Mouse (Mus musculus) 416B (cell line): Measurements from ENCODE around the gene Cacnb4.

Experiments
- DNase-seq: peaks from one replicate; pipeline ENCODE4 v3.0.0; 2011; ENCODE audit warnings: low read depth

The Cacnb4 gene

GRCm38 (mm10) chr2:52521012-52521411, 155.6 kb downstream of the Cacnb4 start:
- DNase-seq = no peak

- no peak for DNase-seq
These were observed 157.9 kb downstream of the Cacnb4 start for GRCm38 (mm10) chr2:52518740-52519139.

DNA sequence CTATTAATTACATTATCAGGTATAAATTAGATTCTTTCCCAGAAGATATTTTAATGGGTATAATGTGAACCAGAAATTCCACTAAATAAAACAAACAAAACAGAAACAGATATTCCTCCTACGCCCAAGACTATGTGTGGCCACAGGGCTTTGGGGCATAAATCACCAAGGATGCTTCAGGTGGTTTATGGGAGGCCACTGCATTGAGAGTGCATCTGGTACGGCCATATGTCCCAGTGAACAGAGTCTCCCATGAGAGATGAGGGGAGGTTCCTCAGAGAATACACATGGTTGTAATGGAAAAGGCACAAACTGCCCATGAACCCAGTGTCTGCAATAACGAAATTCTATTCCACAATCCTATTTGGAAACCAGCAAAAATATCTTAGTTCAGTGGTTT, 160.1 kb downstream of the Cacnb4 start:
- no peak for DNase-seq

DNA sequence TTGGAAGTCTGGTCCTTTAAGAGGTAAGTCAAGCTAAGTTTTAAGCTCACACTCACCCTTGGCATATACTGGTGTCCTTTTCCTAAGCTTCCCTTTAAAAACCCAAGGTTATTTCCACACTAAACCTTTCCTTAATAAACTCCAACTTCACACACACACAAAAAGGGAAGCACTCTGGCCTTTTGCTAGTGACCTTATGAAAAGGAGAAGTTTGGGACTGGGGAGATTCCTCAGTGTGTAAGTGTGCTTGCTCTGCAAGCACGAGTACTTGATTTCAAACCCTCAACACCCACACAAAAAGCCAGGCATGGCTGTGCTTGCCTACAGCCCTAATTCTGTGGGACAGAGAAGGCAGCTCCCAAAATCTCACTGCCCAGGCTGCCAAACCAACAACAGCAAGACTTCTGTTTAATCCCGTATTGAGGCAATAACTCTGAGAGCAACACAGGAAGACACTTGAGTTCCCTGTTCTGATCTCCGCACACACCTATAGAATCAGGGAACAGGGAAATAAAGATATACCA, 163.7 kb downstream of the Cacnb4 start:
- no peak for DNase-seq

DNA sequence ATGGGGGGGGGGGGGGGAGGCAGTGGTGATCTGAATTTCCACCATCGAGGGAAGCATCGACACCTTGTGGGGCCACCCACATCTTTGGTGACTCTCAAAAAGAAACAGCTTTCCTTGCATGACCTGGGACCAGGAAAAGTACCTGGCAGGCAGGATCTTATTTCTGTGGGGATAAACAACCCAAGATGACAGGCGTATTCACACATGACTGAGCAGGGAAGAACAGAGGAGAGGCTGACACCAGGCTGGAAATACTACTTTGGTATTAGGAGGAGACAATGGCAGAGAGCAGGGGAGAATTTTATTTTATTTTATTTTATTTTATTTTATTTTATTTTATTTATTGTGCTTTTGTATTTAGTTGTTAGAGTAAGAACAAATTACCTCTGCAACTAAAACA, 164.4 kb downstream of the Cacnb4 start:
- no peak for DNase-seq

GRCm38 (mm10) chr2:52511799-52512198, 164.8 kb downstream of the Cacnb4 start:
- DNase-seq = no peak

GRCm38 (mm10) chr2:52509779-52510500, 166.7 kb downstream of the Cacnb4 start:
- DNase-seq = no peak

DNA sequence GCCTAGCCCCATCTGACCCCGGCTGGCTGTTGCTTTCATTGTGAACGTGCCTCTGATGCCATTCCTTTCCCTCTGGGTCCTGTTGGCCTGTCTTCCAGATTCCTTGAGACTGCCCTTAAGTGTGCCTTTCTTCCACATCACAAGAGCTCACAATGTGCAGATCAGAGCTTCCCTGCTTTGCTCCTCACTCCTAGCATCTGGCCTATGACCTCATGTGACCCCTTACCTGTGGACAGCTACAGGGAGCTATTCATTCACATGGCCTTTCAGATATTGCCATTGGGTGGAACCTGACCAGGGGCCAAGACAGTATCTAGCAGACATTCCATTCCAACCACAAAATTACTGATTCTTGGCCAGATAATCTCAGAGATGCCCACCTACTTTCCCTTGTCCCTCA, 171.5 kb downstream of the Cacnb4 start:
- no peak for DNase-seq

DNA sequence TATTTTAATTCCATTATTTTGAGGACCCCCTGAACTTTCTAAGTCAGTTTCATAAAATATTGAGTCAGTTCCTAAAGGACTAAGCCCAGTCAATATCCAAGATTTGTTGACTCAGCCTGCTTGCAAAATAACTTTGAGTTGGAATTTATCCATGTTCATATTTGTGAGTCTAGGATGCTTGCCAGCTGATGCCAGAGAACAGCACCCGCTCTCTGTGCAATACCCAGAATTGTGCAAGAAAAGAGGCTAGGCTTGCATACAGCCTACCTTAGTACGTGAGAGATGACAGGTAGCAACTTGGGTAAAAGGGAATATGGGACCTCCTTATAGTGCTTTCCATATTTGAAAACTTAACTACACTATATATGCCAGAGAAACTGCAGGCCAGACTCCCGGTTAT, 171.9 kb downstream of the Cacnb4 start:
- DNase-seq = no peak

DNA sequence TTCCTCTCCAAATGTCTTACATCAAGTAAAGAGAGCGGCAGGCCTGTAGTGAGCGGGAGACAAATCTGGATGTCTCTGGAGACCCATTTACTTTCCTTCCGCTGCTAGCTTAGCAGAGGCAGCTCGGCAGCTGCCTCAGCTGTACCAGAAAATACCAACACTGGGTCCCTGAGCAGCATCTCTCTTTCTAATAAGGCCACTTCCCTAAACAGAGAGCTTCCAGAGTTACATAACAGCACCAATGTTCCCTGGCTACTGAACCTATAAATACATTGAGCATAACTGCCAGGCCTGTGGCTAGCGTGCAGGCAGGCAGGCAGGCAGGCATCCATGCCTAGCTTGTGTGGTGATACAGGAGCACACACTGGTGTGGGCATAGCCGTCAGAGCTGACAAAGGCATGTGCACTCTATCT, 176.8 kb downstream of the Cacnb4 start:
- no peak for DNase-seq

GRCm38 (mm10) chr2:52499101-52499537, 177.5 kb downstream of the Cacnb4 start:
- DNase-seq = no peak

DNA sequence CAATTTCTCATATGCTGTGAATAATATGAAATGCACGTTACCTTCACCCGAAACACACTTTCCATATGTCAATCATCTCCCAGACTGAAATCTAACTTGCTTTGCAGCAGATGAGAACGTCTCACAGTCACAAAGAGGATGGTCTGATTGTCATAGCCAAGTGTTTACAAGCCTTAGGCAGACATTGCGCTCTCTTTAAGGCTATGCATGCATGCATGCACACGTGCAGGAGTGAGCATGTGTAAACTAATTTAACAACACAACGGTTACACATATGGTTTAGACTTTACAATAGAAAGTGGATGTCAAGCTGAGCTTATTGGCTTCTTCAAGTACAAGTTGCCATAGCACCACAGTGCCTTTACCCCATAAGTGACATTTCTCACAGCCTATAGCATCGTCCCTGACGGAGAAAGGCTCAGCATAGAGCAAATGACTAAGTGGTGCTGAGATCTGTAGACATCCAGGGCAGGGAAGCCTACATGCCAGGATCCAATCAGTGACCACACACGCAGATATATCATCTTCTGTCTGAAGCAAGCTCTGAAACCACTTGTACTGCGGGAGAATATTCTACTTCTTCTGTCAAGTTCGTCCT, 181.4 kb downstream of the Cacnb4 start:
- no peak for DNase-seq

DNA sequence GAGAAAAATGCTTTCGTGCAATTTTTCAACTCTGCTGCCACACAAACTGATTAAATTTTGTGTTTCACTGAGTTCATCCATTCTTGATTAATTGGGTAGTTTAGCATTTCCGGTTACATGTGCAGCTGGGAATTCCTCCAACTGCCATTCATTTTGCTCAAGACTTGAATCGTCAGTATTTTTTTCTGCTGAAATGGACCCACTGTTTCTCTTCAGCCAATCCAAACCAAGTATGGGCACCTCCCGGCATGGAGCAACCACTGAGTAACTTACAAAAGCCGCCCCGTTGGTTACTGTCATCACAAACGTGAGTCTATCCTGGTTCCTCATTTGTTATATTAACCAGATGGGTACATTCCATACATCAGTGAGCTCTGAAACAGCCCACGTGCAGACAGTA, 182.4 kb downstream of the Cacnb4 start:
- DNase-seq = no peak

DNA sequence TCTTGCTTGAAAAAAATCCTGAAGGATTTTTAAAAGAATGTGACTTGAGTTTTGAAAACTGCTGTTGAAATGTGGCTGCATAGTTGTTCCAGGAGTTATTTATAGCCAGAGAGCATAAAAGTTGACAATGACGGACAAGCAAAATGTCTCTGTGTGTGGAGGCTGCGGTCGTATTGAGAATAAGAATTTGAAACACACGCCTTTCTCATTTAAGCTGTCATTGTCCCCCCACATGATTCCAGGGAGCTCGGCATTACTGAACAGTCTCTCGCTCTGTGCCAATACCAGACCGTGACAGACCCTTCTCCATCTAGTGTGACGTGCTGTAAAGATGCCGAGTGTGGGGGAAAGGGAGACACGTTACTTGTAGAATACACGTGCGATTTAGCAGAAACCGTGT, 183.8 kb downstream of the Cacnb4 start:
- DNase-seq = no peak

GRCm38 (mm10) chr2:52489840-52490239, 186.8 kb downstream of the Cacnb4 start:
- no peak for DNase-seq

- no peak for DNase-seq
These were observed 193.1 kb downstream of the Cacnb4 start for GRCm38 (mm10) chr2:52483496-52483895.

DNA sequence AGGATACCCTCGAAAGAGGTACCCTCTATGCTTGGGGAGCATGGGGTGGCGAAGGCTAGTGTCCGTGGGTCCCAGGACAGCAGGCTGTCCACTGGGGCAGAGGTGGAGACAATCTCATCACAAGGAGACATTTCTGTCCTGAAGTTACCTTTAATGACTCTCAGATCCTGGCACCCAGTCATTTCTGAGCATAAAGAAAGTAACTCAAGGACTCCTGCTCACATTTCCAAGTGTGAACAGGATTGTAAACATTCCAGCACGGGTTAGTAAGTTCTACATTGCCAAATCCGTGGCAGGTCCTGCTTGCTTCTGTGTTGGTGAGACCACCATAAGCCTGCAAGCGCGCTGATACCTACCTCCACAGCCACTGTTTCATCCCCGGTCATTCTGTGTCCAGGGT, 196.2 kb downstream of the Cacnb4 start:
- DNase-seq = no peak

DNA sequence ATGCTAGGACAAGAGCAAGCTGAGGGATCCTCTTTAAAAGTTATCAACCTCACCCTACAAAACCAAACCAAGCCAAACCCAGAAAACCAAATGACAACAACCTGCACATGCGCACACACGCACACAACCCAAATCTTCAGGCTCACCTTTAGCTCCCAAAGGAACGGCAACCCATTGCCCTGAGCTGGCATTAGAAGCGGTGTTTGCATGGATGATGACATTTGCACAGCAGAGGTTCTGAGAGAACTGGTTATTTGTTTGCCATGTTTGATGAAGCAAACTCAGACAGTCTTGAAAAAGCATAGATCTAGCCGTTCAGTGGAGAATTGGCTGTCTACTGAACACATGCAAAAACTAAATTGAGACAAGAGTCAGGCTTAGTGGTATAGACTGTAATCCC, 198.1 kb downstream of the Cacnb4 start:
- DNase-seq = no peak

GRCm38 (mm10) chr2:52477550-52477907, 199.1 kb downstream of the Cacnb4 start:
- no peak for DNase-seq

DNA sequence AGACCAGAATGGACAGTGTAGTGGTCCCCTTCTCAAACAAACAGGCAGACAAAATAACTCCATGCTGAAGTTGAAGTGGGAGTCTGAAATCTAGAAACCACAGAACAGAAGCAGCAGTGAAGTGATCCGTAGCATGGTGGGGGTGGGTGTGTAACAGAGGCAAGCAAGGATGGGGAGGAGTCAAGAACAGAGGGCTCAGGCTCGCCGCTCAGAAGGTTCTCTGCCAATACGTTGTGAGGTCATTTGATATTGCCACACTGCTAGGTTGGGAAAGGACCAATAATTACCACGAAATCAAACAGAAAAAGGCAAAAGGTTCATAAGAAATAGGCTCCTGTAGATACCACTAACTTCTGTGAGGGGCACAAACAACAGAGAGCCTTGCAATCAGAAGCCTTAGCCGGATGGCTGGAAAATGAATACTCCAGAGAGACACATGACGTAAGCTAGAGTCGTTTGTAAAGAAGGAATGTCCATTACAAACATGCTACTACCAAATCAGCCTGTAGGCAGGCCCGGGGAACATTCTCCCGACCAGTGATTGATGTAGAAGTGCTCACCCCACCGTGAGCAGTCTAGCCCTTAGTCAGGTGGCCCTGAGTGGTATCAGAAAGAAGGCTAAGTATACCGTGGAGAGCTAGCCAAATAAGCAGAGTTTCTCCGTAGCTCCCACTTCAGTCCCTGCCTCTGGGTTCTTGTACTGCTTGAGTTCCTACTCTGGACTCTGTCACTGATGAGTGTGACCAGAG, 199.7 kb downstream of the Cacnb4 start:
- DNase-seq = no peak

GRCm38 (mm10) chr2:52475854-52476253, 200.8 kb downstream of the Cacnb4 start:
- no peak for DNase-seq

DNA sequence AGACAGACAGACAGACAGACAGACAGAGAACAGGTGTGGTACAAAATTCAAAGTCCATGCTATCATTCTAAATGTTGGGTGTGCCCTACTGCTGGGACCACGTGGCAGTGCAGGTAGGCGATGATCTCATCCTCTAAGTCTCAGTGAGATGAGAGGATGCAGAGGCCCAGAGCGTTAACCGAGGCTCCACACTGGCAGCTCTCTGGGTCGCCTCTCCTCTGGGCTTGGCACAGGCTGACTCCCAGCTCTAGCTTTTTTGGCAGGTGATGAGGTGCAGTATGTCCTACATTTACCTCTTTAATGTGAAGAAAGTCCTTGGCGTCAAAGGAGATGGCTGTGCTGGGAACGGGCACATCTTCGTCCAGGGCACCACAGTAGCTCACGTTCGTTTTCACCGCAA, 202.1 kb downstream of the Cacnb4 start:
- DNase-seq = no peak
